Mouse (Mus musculus): ENCODE results near the gene Rab8b.
A peak's percentile ranks its signal among the peaks of the same experiment; 100 is the strongest.
"Not testable (repeated sequence)": the region's sequence is repeated elsewhere in the genome, so short reads cannot be mapped to it uniquely, and the experiment has no call there.

The Rab8b gene

GRCm38 (mm10) chr9:66834318-66835096 is 85.0 kb downstream of the Rab8b start, which contains the start of gene Aph1c:
TSS of gene Aph1c (minus strand) at chr9:66834726.
- peak; percentile 99 for DNase-seq (ENCODE audit: low read depth)

GRCm38 (mm10) chr9:66833851-66834250 is 85.6 kb downstream of the Rab8b start:
- no peak for DNase-seq (ENCODE audit: low read depth)

GRCm38 (mm10) chr9:66832366-66832908 is 87.0 kb downstream of the Rab8b start:
- no peak for DNase-seq (ENCODE audit: low read depth)

- DNase-seq (ENCODE audit: low read depth), result peak; percentile 59
These were observed 93.5 kb downstream of the Rab8b start for GRCm38 (mm10) chr9:66825990-66826389.

GRCm38 (mm10) chr9:66822255-66822654 is 97.2 kb downstream of the Rab8b start:
- not testable (repeated sequence) for DNase-seq (ENCODE audit: low read depth)

GRCm38 (mm10) chr9:66820996-66821395 is 98.5 kb downstream of the Rab8b start:
- no peak for DNase-seq (ENCODE audit: low read depth)

GRCm38 (mm10) chr9:66813392-66813791 is 106.1 kb downstream of the Rab8b start:
- no peak for DNase-seq (ENCODE audit: low read depth)

- not testable (repeated sequence) for DNase-seq (ENCODE audit: low read depth)
These were observed 113.5 kb downstream of the Rab8b start for GRCm38 (mm10) chr9:66805951-66806350.

- no peak for DNase-seq (ENCODE audit: low read depth)
These were observed 117.5 kb downstream of the Rab8b start for GRCm38 (mm10) chr9:66801947-66802346.

- DNase-seq (ENCODE audit: low read depth), result no peak
These were observed 122.7 kb downstream of the Rab8b start, which contains the start of gene Gm10647 for GRCm38 (mm10) chr9:66796739-66797138. TSS of gene Gm10647 (plus strand) at chr9:66797039.

GRCm38 (mm10) chr9:66795464-66796324 is 123.8 kb downstream of the Rab8b start, which contains the start of gene Aph1b:
TSS of gene Aph1b (minus strand) at chr9:66795490.
- peak; percentile 96 for DNase-seq (ENCODE audit: low read depth)

- DNase-seq (ENCODE audit: low read depth), result no peak
These were observed 124.6 kb downstream of the Rab8b start for GRCm38 (mm10) chr9:66794629-66795463.
